Mouse (Mus musculus) lung, adult 2 months (tissue): ENCODE measurements around the gene Hspa12a. TPM values are rescaled to one million over a fixed set of nuclear protein-coding genes. Genes with fewer than 3 reads are reported as not detected.
A peak's percentile ranks its signal among the peaks of the same experiment; 100 is the strongest.

Source experiments
- DNase-seq: peaks from one replicate; pipeline ENCODE4 v3.0.0; 2022
- H3K4me1 ChIP-seq: fragments of 200-500 bp; 2 replicates; pipeline ENCODE4 v1.6.1; 2011; ENCODE audit warnings: low read length; ENCODE audit not compliant: control insufficient read depth, insufficient read depth
- H3K4me3 ChIP-seq: fragments of 200-500 bp; replicated peaks from 2 replicates; pipeline ENCODE3; 2011; ENCODE audit warnings: low read depth, mild to moderate bottlenecking, control low read depth, low read length; ENCODE audit errors: extremely low read depth
- CTCF ChIP-seq: fragments of 200-500 bp; IDR thresholded peaks from 2 replicates; pipeline ENCODE4 v1.5.1; 2011; ENCODE audit warnings: mild to moderate bottlenecking, low read length, control low read depth; ENCODE audit not compliant: insufficient read depth
- POLR2A ChIP-seq: fragments of 200-500 bp; IDR thresholded peaks from 2 replicates; pipeline ENCODE4 v1.6.1; 2011; ENCODE audit warnings: low read depth, mild to moderate bottlenecking, control low read depth, low read length, borderline replicate concordance; ENCODE audit errors: extremely low read depth
- WGBS: fragments of 180-500 bp; shearing (Covaris S2); methylation state at CpG from one replicate; pipeline ENCODE4 v1.1.7; 2018; 5-methylcytosine and 5-hydroxymethylcytosine counted together
- polyA plus RNA-seq: library from polyadenylated mRNA; depleted of rRNA; stranded (reverse); fragments of >200 nt; gene quantifications from 2 replicates; pipeline ENCODE4 v1.2.3, GENCODE M21; 2012

Gene Hspa12a
- polyA plus RNA-seq, 1 experiment, result 12.5 TPM

GRCm38 (mm10) chr19:58843606-58844005 is 99.8 kb downstream of the Hspa12a start:
- TF ChIP-seq CTCF (no peak), POLR2A (no peak)
- WGBS, result 77% methylated on average over 3 of the region's 3 CpGs
- Histone ChIP-seq H3K4me3 (no peak overlapping the region), H3K4me1 (peaks cover 7% of the 10 kb centered on the region)
- no peak for DNase-seq

DNA sequence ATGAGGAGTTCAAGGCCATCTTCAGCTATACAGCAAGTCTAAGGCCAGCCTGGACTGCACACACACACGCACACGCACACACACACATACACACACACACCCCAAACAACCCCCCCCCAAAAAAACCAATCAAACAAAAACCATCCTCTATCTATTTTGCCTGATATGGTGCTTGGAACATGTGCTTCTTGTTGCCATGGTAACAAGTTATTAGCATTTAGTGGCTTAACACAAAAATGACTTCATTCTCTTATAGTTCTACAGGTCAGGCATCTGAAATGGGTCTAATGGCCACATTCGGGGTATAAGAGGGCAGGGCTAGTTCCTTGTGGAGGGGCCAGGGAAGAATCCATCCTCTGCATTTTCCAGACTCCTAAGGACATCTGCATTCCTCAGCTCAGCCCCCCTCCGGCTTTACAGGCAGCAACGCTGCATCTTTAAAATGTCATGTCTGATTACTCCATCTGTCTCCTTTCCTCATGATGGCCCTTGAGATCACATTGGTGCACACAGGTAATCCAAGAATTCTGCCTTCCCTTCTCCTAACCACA is 102.7 kb downstream of the Hspa12a start:
- TF ChIP-seq CTCF (no peak), POLR2A (no peak)
- Histone ChIP-seq H3K4me3 (no peak overlapping the region), H3K4me1 (peaks cover 7% of the 10 kb centered on the region)
- WGBS, result 87% methylated on average over 5 of the region's 5 CpGs
- no peak for DNase-seq

DNA sequence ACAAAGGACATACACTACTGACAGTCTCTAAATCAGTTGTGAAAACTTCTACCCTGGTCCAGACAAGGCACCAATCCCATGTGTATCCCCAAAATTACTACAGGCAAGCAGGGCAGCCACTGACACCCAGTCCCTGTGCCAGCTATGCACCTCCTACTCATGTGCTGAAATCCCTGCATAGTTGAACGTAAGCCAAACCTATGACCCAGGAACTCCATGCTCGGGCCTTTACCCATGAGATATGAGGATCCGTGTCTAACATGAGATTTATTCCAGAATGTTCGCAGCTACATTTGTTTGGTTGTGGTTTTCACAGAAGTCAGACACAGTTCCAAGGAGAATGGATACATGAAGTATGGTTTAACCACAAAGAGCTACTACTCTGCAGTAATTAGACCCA is 103.6 kb downstream of the Hspa12a start:
- 63% methylated on average over 4 of the region's 4 CpGs for WGBS
- peak; percentile 14 for DNase-seq
- Histone ChIP-seq H3K4me1 (peaks cover 7% of the 10 kb centered on the region), H3K4me3 (no peak overlapping the region)
- TF ChIP-seq POLR2A (no peak), CTCF (no peak)

GRCm38 (mm10) chr19:58839345-58839744 is 104.1 kb downstream of the Hspa12a start:
- peaks cover 7% of the 10 kb centered on the region for H3K4me1 ChIP-seq
- no peak for DNase-seq
- WGBS, result 82% methylated on average over 3 of the region's 3 CpGs
- TF ChIP-seq POLR2A (no peak), CTCF (no peak)
- H3K4me3 ChIP-seq, result no peak overlapping the region

- WGBS, result 64% methylated on average over 9 of the region's 9 CpGs
- Histone ChIP-seq H3K4me3 (no peak overlapping the region), H3K4me1 (peaks cover 7% of the 10 kb centered on the region)
- TF ChIP-seq CTCF (no peak), POLR2A (no peak)
- DNase-seq, result peak; percentile 18
Measured at GRCm38 (mm10) chr19:58838706-58839105, 104.7 kb downstream of the Hspa12a start.

DNA sequence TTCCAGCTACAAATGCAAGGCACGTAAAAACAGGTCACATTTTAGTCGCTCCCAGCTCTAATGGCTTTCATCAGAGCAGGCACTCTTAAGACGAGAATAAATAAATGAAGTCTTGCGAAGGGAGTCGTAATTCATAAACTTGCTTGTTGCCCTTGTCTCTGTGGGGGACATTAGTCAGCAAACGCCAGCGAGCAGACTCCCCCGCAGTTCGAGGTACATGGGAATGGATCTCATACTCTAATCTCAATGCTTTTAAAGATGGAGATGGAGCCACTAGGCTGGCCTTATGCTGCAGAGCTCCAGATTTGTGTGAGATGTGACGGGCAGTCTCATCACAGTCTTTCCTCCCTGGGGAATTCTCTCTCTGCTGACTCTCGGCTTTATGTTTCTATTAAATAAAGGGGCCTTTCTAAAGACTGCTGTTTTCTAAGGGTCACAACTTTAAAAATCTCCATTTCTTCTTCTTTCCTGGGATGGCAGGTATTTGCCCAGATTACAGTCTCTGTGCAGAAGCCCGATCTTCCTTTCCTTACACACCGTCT is 109.7 kb downstream of the Hspa12a start:
- no peak for TF ChIP-seq CTCF
- TF ChIP-seq POLR2A, result no peak
- 71% methylated on average over 13 of the region's 13 CpGs for WGBS
- Histone ChIP-seq H3K4me3 (no peak overlapping the region), H3K4me1 (peaks cover under 1% of the 10 kb centered on the region; the same call in 1 of the 2 replicates)
- DNase-seq, result no peak

DNA sequence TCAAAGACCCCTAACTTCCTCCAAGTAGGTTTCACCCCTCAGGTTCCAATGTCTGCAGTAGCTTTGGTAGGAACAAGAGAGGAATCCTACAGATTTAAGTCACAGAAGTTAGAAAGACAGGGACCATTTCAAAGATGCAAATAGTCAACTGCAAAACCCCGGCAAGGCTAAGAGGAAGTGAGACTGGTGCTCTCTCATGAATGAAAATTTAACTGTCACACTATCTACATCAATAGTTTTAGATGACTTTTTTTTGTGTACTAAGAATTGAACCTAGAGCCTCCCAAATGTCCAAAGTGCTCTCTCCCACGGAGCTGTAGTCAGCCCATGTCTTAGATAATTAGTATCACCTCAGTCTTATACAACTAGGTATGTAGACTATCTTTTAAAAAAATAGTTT is 110.5 kb downstream of the Hspa12a start:
- no peak for TF ChIP-seq CTCF
- no peak for TF ChIP-seq POLR2A
- no peaks in the 10 kb centered on the region for H3K4me1 ChIP-seq
- DNase-seq, result no peak
- H3K4me3 ChIP-seq, result no peak overlapping the region
- WGBS, result 73% methylated on average over 2 of the region's 2 CpGs

DNA sequence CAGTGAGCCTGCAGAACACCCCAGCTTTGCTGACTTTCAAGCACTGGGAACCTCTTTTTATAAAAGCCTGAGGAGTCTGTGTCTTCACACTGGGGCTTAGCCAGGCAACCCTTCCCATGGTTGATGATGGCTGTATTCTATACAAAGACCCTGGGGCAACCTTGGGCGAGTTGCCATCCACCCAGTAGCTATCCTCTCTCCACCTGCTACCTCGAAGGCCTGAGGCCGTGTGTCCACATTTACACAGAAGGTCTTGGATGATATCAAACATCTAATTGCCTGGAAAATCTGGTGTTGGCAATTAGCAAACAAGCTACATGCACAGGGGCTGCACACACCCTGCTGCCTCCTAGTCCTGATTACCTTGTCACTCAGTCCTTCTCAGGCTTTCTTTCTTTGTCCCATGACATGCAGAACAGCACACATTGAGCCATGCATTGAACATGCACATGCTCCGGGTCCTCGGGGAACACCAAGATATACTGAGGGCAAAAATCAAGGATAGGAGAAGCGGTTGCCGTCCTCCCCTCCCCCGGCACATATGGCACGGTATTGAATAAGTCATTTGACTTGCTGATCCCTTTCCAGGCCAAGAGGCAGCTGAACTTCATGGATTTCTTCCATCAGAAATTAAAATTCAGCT is 112.1 kb downstream of the Hspa12a start:
- no peak overlapping the region for H3K4me3 ChIP-seq
- WGBS, result 89% methylated on average over 9 of the region's 9 CpGs
- TF ChIP-seq POLR2A (no peak), CTCF (no peak)

DNA sequence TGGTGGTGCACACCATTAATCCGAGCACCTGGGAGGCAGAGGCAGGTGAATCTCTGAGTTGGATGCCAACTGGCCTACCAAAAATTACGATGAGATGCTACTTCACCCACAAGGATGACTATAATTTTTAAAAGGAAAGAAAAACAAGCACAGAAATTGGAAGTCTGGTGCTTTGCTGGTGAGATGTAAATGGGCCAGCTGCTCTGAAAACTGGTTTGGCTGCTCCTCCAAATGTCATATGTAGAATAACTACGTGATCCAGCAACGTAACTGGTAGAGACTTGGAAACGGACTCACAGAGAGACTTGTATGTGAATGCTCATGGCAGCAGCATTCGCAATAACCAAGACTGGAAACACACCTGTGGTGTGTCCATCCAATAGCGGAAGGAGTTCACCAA is 113.3 kb downstream of the Hspa12a start:
- DNase-seq, result no peak
- Histone ChIP-seq H3K4me1 (no peaks in the 10 kb centered on the region), H3K4me3 (no peak overlapping the region)
- no peak for TF ChIP-seq POLR2A
- no peak for TF ChIP-seq CTCF
- 84% methylated on average over 7 of the region's 7 CpGs for WGBS

More for the DNA sequence above, 112.1 kb downstream of the Hspa12a start:
- H3K4me1 ChIP-seq, result no peaks in the 10 kb centered on the region
- DNase-seq, result no peak

DNA sequence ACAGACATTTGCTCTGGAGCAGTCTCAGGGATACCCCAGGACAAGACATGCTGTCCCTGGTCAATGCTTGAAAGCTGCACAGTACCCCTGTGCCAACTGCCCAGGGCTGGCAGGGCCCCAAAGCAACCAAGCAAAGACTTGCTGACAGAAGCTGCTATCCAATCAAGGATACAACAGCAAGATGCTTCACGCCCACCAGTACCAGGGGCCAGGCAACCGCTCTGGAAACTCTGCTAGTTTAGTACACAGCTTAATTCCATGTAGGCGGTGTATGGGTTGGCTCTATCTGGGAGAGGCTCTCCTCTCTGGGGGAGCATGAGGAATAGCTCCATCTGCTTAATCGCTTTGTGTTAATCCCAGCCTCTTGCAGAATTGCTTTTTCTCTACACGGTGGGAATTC is 113.9 kb downstream of the Hspa12a start:
- WGBS, result 83% methylated on average over 5 of the region's 5 CpGs
- no peak for DNase-seq
- TF ChIP-seq CTCF (no peak), POLR2A (no peak)
- Histone ChIP-seq H3K4me3 (no peak overlapping the region), H3K4me1 (no peaks in the 10 kb centered on the region)
